Mouse (Mus musculus) MEL (cell line): ENCODE results near the gene Has1. TPM values are rescaled to one million over a fixed set of nuclear protein-coding genes. Genes with fewer than 3 reads are reported as not detected.

Experiments
- DNase-seq: peaks from one replicate; pipeline ENCODE4 v3.0.0; 2011; ENCODE audit warnings: low read depth, low spot score
- H3K27ac ChIP-seq: 2 replicates; pipeline ENCODE4 v1.5.1; 2012; ENCODE audit warnings: low read depth, mild to moderate bottlenecking, control low read depth, low read length, moderate library complexity; ENCODE audit not compliant: control insufficient read depth
- H3K27me3 ChIP-seq, 2 experiments: fragments of 150-350 bp in 1 of 2; sonication (generic) in 1 of 2; 2 replicates each; pipeline ENCODE4 v1.6.1; 2012; ENCODE audit warnings: low read length in 2 of 2, mild to moderate bottlenecking in 2 of 2, improper control_type of control experiment in 1 of 2, moderate library complexity in 1 of 2; ENCODE audit not compliant: insufficient read depth in 2 of 2, control insufficient read depth in 1 of 2
- H3K36me3 ChIP-seq, 2 experiments: 2 replicates each; pipeline ENCODE4 v1.6.1; 2012 to 2014; ENCODE audit warnings: low read length in 2 of 2, improper control_type of control experiment in 1 of 2, inconsistent platforms in 1 of 2, mild to moderate bottlenecking in 1 of 2; ENCODE audit not compliant: insufficient read depth in 2 of 2, control insufficient read depth in 1 of 2
- H3K4me1 ChIP-seq, 2 experiments: fragments of 150-350 bp in 1 of 2; sonication (generic) in 1 of 2; 2 replicates each; pipeline ENCODE4 v1.6.1; 2012; ENCODE audit warnings: low read length in 2 of 2, improper control_type of control experiment in 1 of 2, mild to moderate bottlenecking in 1 of 2; ENCODE audit not compliant: insufficient read depth in 2 of 2, control insufficient read depth in 1 of 2
- H3K4me3 ChIP-seq, 2 experiments: fragments of 150-350 bp in 1 of 2; sonication (generic) in 1 of 2; 2 replicates each; pipeline ENCODE4 v1.5.1; 2012; ENCODE audit warnings: low read depth in 2 of 2, low read length in 2 of 2, mild to moderate bottlenecking in 2 of 2, moderate library complexity in 2 of 2, control low read depth in 1 of 2, improper control_type of control experiment in 1 of 2; ENCODE audit not compliant: control insufficient read depth in 1 of 2, insufficient read depth in 1 of 2
- H3K79me2 ChIP-seq: 2 replicates; pipeline ENCODE4 v1.6.1; 2012; ENCODE audit warnings: mild to moderate bottlenecking, low read length, moderate library complexity; ENCODE audit not compliant: control insufficient read depth, poor library complexity, insufficient read depth
- H3K9ac ChIP-seq: 2 replicates; pipeline ENCODE4 v1.6.1; 2012; ENCODE audit warnings: low read depth, mild to moderate bottlenecking, control low read depth, low read length, moderate library complexity; ENCODE audit not compliant: control insufficient read depth, poor library complexity, severe bottlenecking
- H3K9me3 ChIP-seq: fragments of 150-350 bp; sonication (generic); replicated peaks from 2 replicates; pipeline ENCODE4 v1.6.1; 2012; ENCODE audit warnings: mild to moderate bottlenecking, low read length, improper control_type of control experiment, moderate library complexity; ENCODE audit not compliant: insufficient read depth
- BHLHE40 ChIP-seq: IDR thresholded peaks from 2 replicates; pipeline ENCODE4 v1.6.1; 2012; ENCODE audit warnings: low read depth, mild to moderate bottlenecking, inconsistent platforms, low read length, improper control_type of control experiment, borderline replicate concordance
- CHD2 ChIP-seq: IDR thresholded peaks from 2 replicates; pipeline ENCODE4 v1.6.1; 2011; ENCODE audit warnings: low read length, improper control_type of control experiment
- CTCF ChIP-seq, 3 experiments: IDR thresholded peaks in 2 of 3; conservative IDR thresholded peaks in 1 of 3; 2 replicates each; pipeline ENCODE4 v1.5.1; 2011 to 2012; ENCODE audit warnings: low read length in 3 of 3, low read depth in 2 of 3, mild to moderate bottlenecking in 2 of 3, improper control_type of control experiment in 1 of 3, inconsistent platforms in 1 of 3, mixed read lengths in 1 of 3, moderate library complexity in 1 of 3; ENCODE audit not compliant: control insufficient read depth in 1 of 3, insufficient read depth in 1 of 3, poor library complexity in 1 of 3, severe bottlenecking in 1 of 3
- ELF1 ChIP-seq: IDR thresholded peaks from 2 replicates; pipeline ENCODE4 v1.6.1; 2014; ENCODE audit warnings: low read depth, mild to moderate bottlenecking, inconsistent platforms, low read length, improper control_type of control experiment, moderate library complexity
- EP300 ChIP-seq, 2 experiments: IDR thresholded peaks; 2 replicates each; pipeline ENCODE4 v1.6.1; 2011; ENCODE audit warnings: improper control_type of control experiment in 2 of 2, low read length in 2 of 2, low read depth in 1 of 2, mild to moderate bottlenecking in 1 of 2
- ETS1 ChIP-seq: IDR thresholded peaks from 2 replicates; pipeline ENCODE4 v1.6.1; 2012; ENCODE audit warnings: low read depth, mild to moderate bottlenecking, inconsistent platforms, low read length, improper control_type of control experiment, moderate library complexity
- GABPA ChIP-seq: IDR thresholded peaks from 2 replicates; pipeline ENCODE4 v1.6.1; 2012; ENCODE audit warnings: low read depth, mild to moderate bottlenecking, inconsistent platforms, low read length, improper control_type of control experiment, moderate library complexity
- HCFC1 ChIP-seq: IDR thresholded peaks from 2 replicates; pipeline ENCODE4 v1.6.1; 2012; ENCODE audit warnings: low read depth, mild to moderate bottlenecking, inconsistent platforms, low read length, improper control_type of control experiment, moderate library complexity
- MEF2A ChIP-seq: IDR thresholded peaks from 2 replicates; pipeline ENCODE4 v1.6.1; 2014; ENCODE audit warnings: low read depth, mild to moderate bottlenecking, inconsistent platforms, low read length, improper control_type of control experiment; ENCODE audit not compliant: poor library complexity, insufficient replicate concordance, severe bottlenecking; ENCODE audit errors: extremely low read depth
- MYC ChIP-seq: IDR thresholded peaks from 2 replicates; pipeline ENCODE4 v1.6.1; 2011; ENCODE audit warnings: low read depth, mild to moderate bottlenecking, low read length, improper control_type of control experiment, moderate library complexity
- NELFE ChIP-seq: IDR thresholded peaks from 2 replicates; pipeline ENCODE4 v1.6.1; 2011; ENCODE audit warnings: low read depth, low read length, improper control_type of control experiment
- NRF1 ChIP-seq: IDR thresholded peaks from 2 replicates; pipeline ENCODE4 v1.6.1; 2014; ENCODE audit warnings: low read depth, mild to moderate bottlenecking, inconsistent platforms, low read length, improper control_type of control experiment, moderate library complexity; ENCODE audit not compliant: poor library complexity, insufficient read depth, severe bottlenecking
- POLR2AphosphoS2 ChIP-seq: IDR thresholded peaks from 2 replicates; pipeline ENCODE4 v1.6.1; 2011; ENCODE audit warnings: low read length, improper control_type of control experiment
- POLR2AphosphoS5 ChIP-seq: IDR thresholded peaks from 2 replicates; pipeline ENCODE4 v1.6.1; 2012; ENCODE audit warnings: low read depth, borderline replicate concordance, mild to moderate bottlenecking, inconsistent platforms, low read length, moderate library complexity, mixed read lengths
- RCOR1 ChIP-seq: IDR thresholded peaks from 2 replicates; pipeline ENCODE4 v1.6.1; 2012; ENCODE audit warnings: low read depth, mild to moderate bottlenecking, inconsistent platforms, low read length, improper control_type of control experiment
- SMC3 ChIP-seq: IDR thresholded peaks from 2 replicates; pipeline ENCODE4 v1.6.1; 2011; ENCODE audit warnings: low read depth, low read length, improper control_type of control experiment
- TAL1 ChIP-seq: IDR thresholded peaks from 2 replicates; pipeline ENCODE4 v1.6.1; 2012; ENCODE audit warnings: mild to moderate bottlenecking, inconsistent platforms, low read length, moderate library complexity, mixed read lengths
- TBP ChIP-seq: IDR thresholded peaks from 2 replicates; pipeline ENCODE4 v1.8.0; 2011; ENCODE audit warnings: low read depth, low read length, improper control_type of control experiment
- TCF12 ChIP-seq: IDR thresholded peaks from 2 replicates; pipeline ENCODE4 v1.6.1; 2014; ENCODE audit warnings: low read depth, mild to moderate bottlenecking, inconsistent platforms, low read length, improper control_type of control experiment, moderate library complexity
- UBTF ChIP-seq: IDR thresholded peaks from 2 replicates; pipeline ENCODE4 v1.6.1; 2012; ENCODE audit warnings: low read depth, mild to moderate bottlenecking, inconsistent platforms, low read length, improper control_type of control experiment, moderate library complexity, borderline replicate concordance; ENCODE audit not compliant: insufficient read depth
- USF2 ChIP-seq, 2 experiments: IDR thresholded peaks; 2 replicates each; pipeline ENCODE4 v1.6.1; 2011 to 2012; ENCODE audit warnings: improper control_type of control experiment in 2 of 2, low read length in 2 of 2, borderline replicate concordance in 1 of 2, inconsistent platforms in 1 of 2, low read depth in 1 of 2, mild to moderate bottlenecking in 1 of 2; ENCODE audit not compliant: insufficient read depth in 1 of 2
- ZC3H11A ChIP-seq: IDR thresholded peaks from 2 replicates; pipeline ENCODE4 v1.6.1; 2012; ENCODE audit warnings: low read depth, mild to moderate bottlenecking, inconsistent platforms, low read length, improper control_type of control experiment
- ZKSCAN1 ChIP-seq: IDR thresholded peaks from 2 replicates; pipeline ENCODE4 v1.6.1; 2012; ENCODE audit warnings: low read depth, mild to moderate bottlenecking, inconsistent platforms, low read length, improper control_type of control experiment, moderate library complexity
- ZMIZ1 ChIP-seq: IDR thresholded peaks from 2 replicates; pipeline ENCODE4 v1.6.1; 2012; ENCODE audit warnings: low read depth, mild to moderate bottlenecking, inconsistent platforms, low read length, improper control_type of control experiment, moderate library complexity
- polyA plus RNA-seq, 2 experiments: library from polyadenylated mRNA; stranded (reverse) in 1 of 2; unstranded in 1 of 2; fragments of >175 nt in 1 of 2; fragments of >200 nt in 1 of 2; gene quantifications; 2 replicates each; pipeline versions ENCODE4 v1.2.1 to v1.2.4; 2012; ENCODE audit warnings: low replicate concordance in 2 of 2, low read depth in 1 of 2; ENCODE audit not compliant: insufficient read length in 2 of 2, insufficient read depth in 1 of 2, missing spikeins in 1 of 2
- total RNA-seq: library from RNA; depleted of rRNA; stranded (reverse); fragments of 300-350 nt; gene quantifications from 2 replicates; pipeline ENCODE4 v1.2.3, GENCODE M21; 2012

The Has1 gene
- total and polyA plus RNA-seq, 3 experiments = 0.13 TPM; not detected in 2

DNA sequence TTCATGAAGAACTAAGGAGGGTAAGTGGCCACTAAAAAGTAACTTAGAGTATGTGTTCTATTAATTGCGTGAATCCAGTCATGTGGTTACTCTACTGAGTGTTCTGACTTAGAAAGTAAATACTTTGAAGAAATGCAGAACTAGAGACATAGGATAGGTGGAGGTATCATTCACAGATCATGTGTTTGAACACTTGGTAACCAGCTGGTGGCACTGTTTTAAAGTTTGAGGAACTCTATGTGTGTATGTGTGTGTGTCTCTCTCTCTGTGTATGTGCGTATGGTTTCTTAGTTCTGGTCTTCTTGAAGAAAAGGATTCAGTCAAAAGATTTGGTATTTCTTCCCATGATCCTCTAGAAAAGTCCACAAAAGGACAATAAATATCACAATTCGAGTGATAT lies 5.1 kb upstream of the Has1 start (continued):
- TF ChIP-seq EP300 (IDR thresholded peaks at IDR 0.05; ENCODE audit: low read depth in 1 of 2, low read length in 2 of 2) = peak in 1 of 2 experiments; percentile 10; a peak in 1 of 4 replicates
- no peak for TF ChIP-seq ZKSCAN1
- TF ChIP-seq RCOR1 = no peak
- TF ChIP-seq MEF2A = no peak
- TF ChIP-seq POLR2AphosphoS5 = no peak
- TF ChIP-seq TCF12 = no peak
- TF ChIP-seq SMC3 = peak; percentile 61
- no peak for TF ChIP-seq GABPA
- TF ChIP-seq ZMIZ1 = no peak
- 0 out of 2 replicates have a peak, but pooled peaks have one; percentile 34 for TF ChIP-seq MYC
- TF ChIP-seq UBTF = no peak
- no peak for TF ChIP-seq NRF1
- no peak for TF ChIP-seq TBP
- no peak for TF ChIP-seq ELF1
- TF ChIP-seq POLR2AphosphoS2 = no peak
- no peak for TF ChIP-seq HCFC1
- TF ChIP-seq NELFE = no peak
- no peak for TF ChIP-seq USF2 (IDR thresholded peaks at IDR 0.05; ENCODE audit: borderline replicate concordance in 1 of 2, insufficient read depth in 1 of 2, low read depth in 1 of 2, low read length in 2 of 2)
- TF ChIP-seq CTCF (IDR thresholded peaks at IDR 0.05 in 2 of 3, conservative IDR thresholded peaks at IDR 0.05 in 1 of 3; ENCODE audit: control insufficient read depth in 1 of 3, insufficient read depth in 1 of 3, low read depth in 2 of 3, low read length in 3 of 3, poor library complexity in 1 of 3, severe bottlenecking in 1 of 3) = peak in 1 of 3 experiments; percentile 64; a peak in 2 of 6 replicates
- TF ChIP-seq TAL1 = no peak

GRCm38 (mm10) chr17:17857446-17857845 lies 2.4 kb upstream of the Has1 start:
- no peak for DNase-seq
- TF ChIP-seq CTCF (IDR thresholded peaks at IDR 0.05 in 2 of 3, conservative IDR thresholded peaks at IDR 0.05 in 1 of 3; ENCODE audit: control insufficient read depth in 1 of 3, insufficient read depth in 1 of 3, low read depth in 2 of 3, low read length in 3 of 3, poor library complexity in 1 of 3, severe bottlenecking in 1 of 3) = no peak
- no peak for TF ChIP-seq SMC3
- TF ChIP-seq MYC = no peak
- TF ChIP-seq ELF1 = no peak
- no peak for TF ChIP-seq CHD2
- no peak for TF ChIP-seq BHLHE40
- no peak for TF ChIP-seq ETS1
- TF ChIP-seq TAL1 = no peak
- TF ChIP-seq ZC3H11A = no peak
- Histone ChIP-seq H3K36me3 (no peaks in the 10 kb centered on the region), H3K27me3 (no peaks in the 10 kb centered on the region), H3K27ac (no peak overlapping the region), H3K9me3 (no peaks in the 10 kb centered on the region), H3K4me1 (no peaks in the 10 kb centered on the region), H3K4me3 (no peak overlapping the region), H3K79me2 (no peaks in the 10 kb centered on the region), H3K9ac (no peak overlapping the region)
